Mouse (Mus musculus): ENCODE measurements around the gene C4b. TPM values are rescaled to one million over a fixed set of nuclear protein-coding genes. Genes with fewer than 3 reads are reported as not detected.
"Not testable (repeated sequence)": the region's sequence is repeated elsewhere in the genome, so short reads cannot be mapped to it uniquely, and the experiment has no call there.

Gene C4b
- polyA plus RNA-seq, 1 experiment from 2014 or later, result 1.1 TPM

DNA sequence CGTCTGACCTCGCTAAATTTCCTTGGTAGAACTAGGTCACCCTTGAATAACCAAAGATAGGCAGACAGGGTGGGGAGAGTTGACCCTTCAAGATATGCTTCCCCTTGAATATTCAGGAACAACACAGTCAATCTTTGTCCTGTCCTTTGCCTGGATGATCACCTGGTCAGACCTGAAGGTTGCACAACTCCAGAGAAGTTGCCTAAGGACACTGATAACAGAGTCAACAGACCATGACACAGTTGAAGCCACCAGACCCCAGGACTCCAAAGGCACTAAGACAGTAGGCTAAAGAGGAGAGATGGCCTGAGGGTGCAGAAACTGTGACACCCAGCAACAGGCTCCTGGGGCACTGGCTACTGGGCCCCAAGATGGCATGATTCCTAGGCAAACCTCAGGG lies 15.8 kb downstream of the C4b start:
- DNase-seq (ENCODE audit: low read depth, low spot score) (no peak), ATAC-seq (no peak)
- TF ChIP-seq CTCF (IDR thresholded peaks at IDR 0.05), result no peak
- CTCF ChIA-PET, result no interaction called here
- no peaks in the 10 kb centered on the region for H3K27me3 ChIP-seq
- in situ Hi-C loops (cut with MboI; ENCODE audit: low pct_unique_long_range_greater_than_20kb), result no loop called here
- POLR2A ChIA-PET, result no interaction called here

DNA sequence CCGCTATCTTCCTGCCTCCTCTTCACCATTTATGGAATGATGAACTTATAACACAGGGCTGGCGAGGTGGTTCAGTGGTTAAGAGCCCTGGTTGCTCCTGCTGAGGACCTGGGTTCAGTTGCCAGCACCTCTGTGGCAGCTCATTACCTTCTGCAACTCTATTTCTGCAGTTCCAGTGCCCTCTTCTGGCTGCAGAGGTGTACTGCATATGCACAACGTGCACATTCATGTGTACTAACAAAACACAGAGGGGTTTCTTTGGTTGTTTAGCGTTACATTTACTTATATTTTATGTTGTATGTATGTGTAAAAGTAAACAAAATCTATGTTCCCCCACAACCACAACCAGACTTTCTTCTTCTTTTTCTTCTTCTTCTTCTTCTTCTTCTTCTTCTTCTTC lies 20.6 kb downstream of the C4b start:
- POLR2A ChIA-PET, result no interaction called here
- in situ Hi-C loops (cut with MboI; ENCODE audit: low pct_unique_long_range_greater_than_20kb), result no loop called here
- ATAC-seq, result no peak

DNA sequence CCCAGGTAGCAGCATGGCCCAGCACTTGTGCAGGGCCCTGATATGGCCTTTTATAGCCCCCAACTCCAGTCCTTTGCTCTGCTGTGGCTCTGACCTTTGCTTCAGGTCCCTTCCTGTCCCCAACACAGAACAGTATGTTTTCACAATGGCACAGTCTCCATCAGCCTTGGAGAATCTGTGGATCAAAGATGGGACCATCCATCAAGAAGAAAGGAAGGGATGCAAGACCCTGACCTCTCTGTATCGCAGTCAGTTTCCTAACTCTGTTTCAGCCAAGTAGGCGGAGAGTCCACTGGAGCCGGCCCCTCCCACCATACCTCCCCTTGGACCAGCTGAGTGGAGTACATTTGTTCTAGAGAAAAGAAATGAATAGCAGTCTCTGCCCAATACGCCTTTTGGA lies 21.4 kb downstream of the C4b start:
- POLR2A ChIA-PET; ATAC-seq; DNase-seq (ENCODE audit: low read depth, low spot score); H3K27me3 ChIP-seq; CTCF ChIA-PET; in situ Hi-C loops (cut with MboI; ENCODE audit: low pct_unique_long_range_greater_than_20kb): not testable (repeated sequence)

More for the DNA sequence above, 20.6 kb downstream of the C4b start:
- CTCF ChIA-PET, result no interaction called here
- DNase-seq (ENCODE audit: low read depth, low spot score), result no peak
- no peaks in the 10 kb centered on the region for H3K27me3 ChIP-seq
- no peak for TF ChIP-seq CTCF (IDR thresholded peaks at IDR 0.05)

DNA sequence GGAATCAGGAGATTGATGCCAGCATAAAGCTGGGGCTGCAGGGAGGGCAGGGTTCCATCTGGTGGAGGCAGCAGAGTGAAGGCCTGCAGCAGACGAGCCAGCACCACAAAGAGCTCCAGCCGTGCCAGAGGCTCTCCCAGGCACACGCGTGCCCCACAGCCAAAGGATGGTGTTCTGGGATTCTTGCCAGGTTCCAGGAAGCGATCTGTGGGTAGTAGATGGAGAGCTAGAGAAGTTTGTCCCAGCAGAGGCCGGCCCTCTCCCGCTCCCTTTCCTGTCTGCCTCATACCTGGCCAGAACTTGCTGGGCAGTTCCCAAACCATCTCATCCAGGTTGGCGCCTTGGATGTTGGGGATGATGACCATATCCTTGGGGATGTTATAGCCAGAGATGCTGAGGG lies 23.8 kb downstream of the C4b start:
- ATAC-seq; CTCF ChIA-PET; in situ Hi-C loops (cut with MboI; ENCODE audit: low pct_unique_long_range_greater_than_20kb); POLR2A ChIA-PET; H3K27me3 ChIP-seq; DNase-seq (ENCODE audit: low read depth, low spot score): not testable (repeated sequence)

DNA sequence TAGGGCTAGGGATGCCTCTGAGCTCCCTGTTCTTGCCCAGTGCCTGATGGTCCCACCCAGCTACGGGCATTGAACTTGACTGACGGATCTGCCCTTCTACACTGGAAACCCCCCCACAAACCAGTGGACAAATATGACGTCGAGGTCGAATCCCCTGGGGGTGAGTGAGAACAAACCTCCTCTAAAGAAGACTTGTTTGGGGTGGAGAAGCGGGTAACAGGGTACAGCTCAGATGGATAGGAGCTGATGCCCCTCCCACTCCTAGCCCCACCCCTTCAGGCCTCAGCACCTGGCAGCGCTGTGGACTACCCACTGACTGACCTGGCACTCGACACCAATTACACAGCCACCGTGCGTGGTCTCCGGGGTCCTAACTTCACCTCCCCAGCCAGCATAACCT lies 26.3 kb downstream of the C4b start:
- no peak for TF ChIP-seq CTCF (IDR thresholded peaks at IDR 0.05)
- ChIA-PET CTCF (no interaction called here), POLR2A (no interaction called here)
- DNase-seq (ENCODE audit: low read depth, low spot score) (no peak), ATAC-seq (no peak)
- in situ Hi-C loops (cut with MboI; ENCODE audit: low pct_unique_long_range_greater_than_20kb), result no loop called here
- H3K27me3 ChIP-seq, result no peaks in the 10 kb centered on the region

DNA sequence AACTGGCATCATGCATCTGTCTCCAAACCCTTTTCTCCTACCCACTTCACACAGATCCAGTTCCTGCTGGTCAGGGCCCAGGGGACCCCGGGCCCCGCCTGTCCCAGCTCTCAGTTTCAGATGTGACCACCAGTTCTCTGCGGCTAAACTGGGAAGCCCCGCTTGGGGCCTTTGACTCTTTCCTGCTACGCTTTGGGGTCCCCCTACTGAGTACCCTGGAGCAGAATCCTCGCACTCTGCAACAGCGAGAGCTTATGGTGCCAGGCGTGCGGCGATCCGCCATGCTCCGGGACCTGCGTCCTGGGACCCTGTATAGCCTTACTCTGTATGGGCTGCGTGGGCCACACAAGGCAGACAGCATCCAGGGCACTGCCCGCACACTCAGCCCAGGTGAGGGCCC lies 27.4 kb downstream of the C4b start:
- POLR2A ChIA-PET, result no interaction called here
- TF ChIP-seq CTCF (IDR thresholded peaks at IDR 0.05), result no peak
- no peaks in the 10 kb centered on the region for H3K27me3 ChIP-seq
- in situ Hi-C loops (cut with MboI; ENCODE audit: low pct_unique_long_range_greater_than_20kb), result no loop called here
- ATAC-seq (no peak), DNase-seq (ENCODE audit: low read depth, low spot score) (no peak)
- CTCF ChIA-PET, result no interaction called here

DNA sequence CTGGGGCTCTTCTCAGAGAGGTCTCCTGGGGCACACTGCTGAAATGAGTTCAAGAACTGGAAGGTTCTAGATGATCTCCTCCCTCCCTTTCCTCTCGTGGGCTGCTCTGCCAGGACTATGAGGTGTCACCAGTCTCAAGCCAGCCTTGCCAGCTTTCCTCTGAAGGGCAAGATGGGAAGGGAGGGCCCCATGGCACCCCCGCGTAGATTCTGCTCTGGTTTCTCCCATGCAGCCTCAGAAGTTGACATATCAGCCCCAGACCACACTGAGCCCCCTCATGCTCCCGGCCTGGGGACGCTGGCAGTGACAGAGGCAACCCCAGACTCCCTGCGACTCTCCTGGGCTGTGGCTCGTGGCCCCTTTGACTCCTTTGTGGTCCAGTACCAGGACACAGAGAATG lies 28.2 kb downstream of the C4b start:
- DNase-seq (ENCODE audit: low read depth, low spot score); ATAC-seq; CTCF ChIA-PET; POLR2A ChIA-PET; H3K27me3 ChIP-seq; in situ Hi-C loops (cut with MboI; ENCODE audit: low pct_unique_long_range_greater_than_20kb): not testable (repeated sequence)

DNA sequence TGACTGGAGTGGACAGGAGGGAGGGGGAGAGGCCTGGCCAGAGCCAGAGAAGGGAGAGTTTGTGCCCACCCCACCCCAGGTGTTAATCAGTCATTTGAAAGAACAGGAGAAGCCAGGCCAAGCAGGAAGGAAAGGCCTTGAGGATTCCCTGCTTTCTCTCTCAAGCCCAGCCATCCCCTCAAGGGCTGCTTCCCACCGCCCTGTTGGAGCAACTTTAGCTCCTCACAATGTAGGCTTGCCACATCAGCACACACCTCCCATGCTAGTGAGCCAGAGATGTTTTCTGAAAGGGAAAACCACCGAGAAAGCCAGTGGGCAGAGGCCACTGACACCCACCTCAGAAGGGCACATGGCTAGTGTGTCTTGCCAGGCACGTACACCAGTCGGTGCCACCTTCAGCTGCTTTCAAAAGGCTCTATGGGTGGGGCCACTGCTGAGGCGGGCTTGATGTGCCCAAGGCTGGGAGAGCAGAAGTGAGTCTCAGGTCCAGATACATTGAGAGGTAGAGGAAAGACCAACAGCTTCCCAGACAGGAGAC lies 28.7 kb downstream of the C4b start:
- ATAC-seq, result not testable (repeated sequence)

DNA sequence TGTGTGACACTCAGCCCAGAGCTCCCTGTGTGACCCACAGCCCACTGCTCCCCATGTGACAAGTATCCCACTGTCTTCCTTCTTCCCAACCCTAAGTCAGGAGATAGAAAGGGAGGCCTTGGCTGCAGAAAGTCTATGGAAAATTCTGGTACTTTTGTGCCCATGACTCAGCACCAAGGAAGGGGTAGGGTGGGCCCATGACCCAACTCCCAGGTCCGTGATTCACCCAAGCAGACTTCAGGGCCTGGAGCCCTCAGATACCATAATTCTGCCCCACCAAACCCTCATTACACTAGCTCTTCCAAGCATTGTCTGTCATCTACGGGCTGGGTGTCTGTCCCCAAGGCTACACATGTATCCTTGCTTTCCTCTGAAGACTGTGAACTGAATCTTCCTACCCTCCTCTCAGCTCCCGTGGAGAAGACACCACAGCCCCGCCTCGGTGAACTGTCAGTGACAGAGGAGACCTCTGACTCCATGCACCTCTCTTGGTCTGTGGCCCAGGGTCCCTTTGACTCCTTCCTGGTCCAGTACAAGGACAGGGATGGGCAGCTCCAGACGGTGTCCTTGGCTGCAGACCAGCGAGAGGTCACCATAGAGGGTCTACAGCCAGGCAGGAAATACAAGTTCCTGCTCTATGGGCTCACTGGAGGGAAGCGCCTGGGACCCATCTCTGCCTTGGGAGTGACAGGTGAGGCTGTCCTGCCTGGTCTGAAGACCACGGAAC lies 29.3 kb downstream of the C4b start:
- CTCF ChIA-PET; ATAC-seq; in situ Hi-C loops (cut with MboI; ENCODE audit: low pct_unique_long_range_greater_than_20kb); H3K27me3 ChIP-seq; POLR2A ChIA-PET; DNase-seq (ENCODE audit: low read depth, low spot score): not testable (repeated sequence)

More for the DNA sequence above, 28.7 kb downstream of the C4b start:
- DNase-seq (ENCODE audit: low read depth, low spot score); POLR2A ChIA-PET; in situ Hi-C loops (cut with MboI; ENCODE audit: low pct_unique_long_range_greater_than_20kb); CTCF ChIA-PET; H3K27me3 ChIP-seq: not testable (repeated sequence)

DNA sequence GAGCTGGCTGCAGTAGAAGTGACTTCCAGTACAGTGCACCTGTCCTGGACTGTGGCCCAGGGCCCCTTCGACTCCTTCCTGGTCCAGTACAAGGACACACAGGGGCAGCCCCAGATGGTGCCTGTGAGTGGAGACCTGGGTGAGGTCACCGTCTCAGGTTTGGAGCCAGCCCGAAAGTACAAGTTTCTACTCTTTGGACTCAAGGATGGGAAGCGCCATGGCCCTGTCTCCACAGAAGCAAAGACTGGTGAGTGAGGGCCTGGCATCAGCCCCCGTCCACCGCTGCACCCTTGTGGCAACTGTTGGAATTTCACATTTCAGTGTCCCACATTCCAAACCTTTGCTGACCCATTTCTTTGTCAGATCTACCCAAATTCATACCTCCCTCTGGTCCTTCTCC lies 30.7 kb downstream of the C4b start:
- ChIA-PET CTCF (interaction anchor here (1.0 to 1.7 kb wide), 2 partner anchors 15 to 57 kb away, joined by 4 to 7 read pairs; no protein-coding TSS in a partner anchor), POLR2A (no interaction called here)
- DNase-seq (ENCODE audit: low read depth, low spot score), result no peak
- TF ChIP-seq CTCF (IDR thresholded peaks at IDR 0.05), result no peak
- peak; percentile 20 for ATAC-seq
- in situ Hi-C loops (cut with MboI; ENCODE audit: low pct_unique_long_range_greater_than_20kb), result no loop called here
- no peaks in the 10 kb centered on the region for H3K27me3 ChIP-seq

DNA sequence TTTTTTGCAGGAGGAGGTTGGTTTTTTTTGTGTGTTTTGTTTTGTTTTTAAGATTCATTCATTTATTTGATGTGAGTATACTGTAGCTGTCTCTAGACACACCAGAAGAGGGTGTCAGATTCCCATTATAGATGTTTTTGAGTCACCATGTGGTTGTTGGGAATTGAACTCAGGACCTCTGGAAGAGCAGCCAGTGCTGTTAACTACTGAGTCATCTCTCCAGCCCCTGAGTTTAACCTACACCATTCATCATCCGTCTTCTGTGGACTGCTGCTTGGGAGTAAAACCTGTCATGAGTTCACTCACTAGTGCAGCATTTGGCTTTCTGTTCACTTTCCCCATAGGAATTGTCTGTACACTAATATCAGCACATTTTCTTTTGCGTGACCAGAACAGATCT lies 37.2 kb downstream of the C4b start:
- H3K27me3 ChIP-seq; DNase-seq (ENCODE audit: low read depth, low spot score); ATAC-seq; CTCF ChIA-PET; in situ Hi-C loops (cut with MboI; ENCODE audit: low pct_unique_long_range_greater_than_20kb); POLR2A ChIA-PET: not testable (repeated sequence)

DNA sequence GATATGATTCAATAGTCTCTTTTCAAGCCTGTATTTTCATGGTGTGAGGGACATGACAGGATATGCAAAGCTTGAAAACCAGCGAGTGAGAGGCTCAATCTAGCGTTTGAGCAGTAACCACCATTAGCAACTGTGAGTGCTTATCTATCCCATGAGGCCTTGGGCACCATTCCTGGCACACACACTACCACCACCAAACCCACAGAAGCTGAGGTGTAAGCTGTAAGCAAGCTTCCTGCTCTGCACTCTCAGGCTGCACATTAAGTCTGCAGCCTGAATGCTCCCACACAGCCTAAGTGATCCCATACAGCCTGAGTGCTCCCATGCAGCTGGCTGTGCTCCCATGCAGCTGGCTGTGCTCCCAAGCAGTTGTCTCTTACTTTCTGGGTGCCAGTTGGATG lies 43.0 kb downstream of the C4b start:
- no peak for DNase-seq (ENCODE audit: low read depth, low spot score)
- POLR2A ChIA-PET, result no interaction called here
- TF ChIP-seq CTCF (IDR thresholded peaks at IDR 0.05), result no peak
- CTCF ChIA-PET, result no interaction called here
- ATAC-seq, result no peak
- in situ Hi-C loops (cut with MboI; ENCODE audit: low pct_unique_long_range_greater_than_20kb), result no loop called here
- H3K27me3 ChIP-seq, result no peaks in the 10 kb centered on the region

Data from Patski (cell line).